Mouse (Mus musculus) kidney, adult 8-10 months (tissue): ENCODE results near the gene Olfr1426.
"Not testable (repeated sequence)": the region's sequence is repeated elsewhere in the genome, so short reads cannot be mapped to it uniquely, and the experiment has no call there.

Source experiments
- DNase-seq, 2 experiments: peaks; one replicate each; pipeline ENCODE4 v3.0.0; 2022

The Olfr1426 gene

GRCm38 (mm10) chr19:12091913-12092312, at the start of gene Olfr1426:
Gene Olfr1426 (minus strand): TSS chr19:12092013.
- no peak for DNase-seq

GRCm38 (mm10) chr19:12134289-12134688, 42.5 kb upstream of the Olfr1426 start:
- peak; percentile 2 to 10 for DNase-seq

GRCm38 (mm10) chr19:12123103-12123502, 31.3 kb upstream of the Olfr1426 start, which contains the start of gene Olfr76:
Gene Olfr76 (minus strand): TSS chr19:12123203.
- no peak for DNase-seq

GRCm38 (mm10) chr19:12116464-12116863, 24.7 kb upstream of the Olfr1426 start:
- no peak for DNase-seq

GRCm38 (mm10) chr19:12115797-12116196, 24.0 kb upstream of the Olfr1426 start, which contains the start of gene Olfr1428:
Gene Olfr1428 (minus strand): TSS chr19:12115897.
- DNase-seq, result no peak

- no peak for DNase-seq
Measured at GRCm38 (mm10) chr19:12113807-12114206, 22.0 kb upstream of the Olfr1426 start.

GRCm38 (mm10) chr19:12104541-12104940, 12.7 kb upstream of the Olfr1426 start:
- DNase-seq, result no peak

- no peak for DNase-seq
Measured at GRCm38 (mm10) chr19:12103234-12103633, 11.4 kb upstream of the Olfr1426 start, which contains the start of gene Olfr1427. Gene Olfr1427 (minus strand): TSS chr19:12103334.

GRCm38 (mm10) chr19:12077631-12078030, 14.2 kb downstream of the Olfr1426 start, which contains the start of gene Olfr1425:
Gene Olfr1425 (minus strand): TSS chr19:12077731.
- not testable (repeated sequence) for DNase-seq

GRCm38 (mm10) chr19:12069546-12069945, 22.3 kb downstream of the Olfr1426 start:
- DNase-seq, result peak in 1 of 2 experiments; percentile 13

GRCm38 (mm10) chr19:12067806-12068205, 24.0 kb downstream of the Olfr1426 start:
- not testable (repeated sequence) for DNase-seq

- DNase-seq, result not testable (repeated sequence)
Measured at GRCm38 (mm10) chr19:12062582-12062981, 29.2 kb downstream of the Olfr1426 start, which contains the start of gene Olfr1424. Gene Olfr1424 (minus strand): TSS chr19:12062682.

GRCm38 (mm10) chr19:12043163-12043562, 48.6 kb downstream of the Olfr1426 start:
- DNase-seq, result no peak

GRCm38 (mm10) chr19:12041217-12041616, 50.6 kb downstream of the Olfr1426 start, which contains the start of gene Olfr1423:
Gene Olfr1423 (minus strand): TSS chr19:12041317.
- no peak for DNase-seq

- no peak for DNase-seq
Measured at GRCm38 (mm10) chr19:12037727-12038126, 54.1 kb downstream of the Olfr1426 start.
